Mouse (Mus musculus): ENCODE measurements around the gene Cish.

Cish gene

GRCm38 (mm10) chr9:107312811-107313584, 17.2 kb downstream of the Cish start:
- in situ Hi-C loops (cut with MboI, MseI), result no loop called here

DNA sequence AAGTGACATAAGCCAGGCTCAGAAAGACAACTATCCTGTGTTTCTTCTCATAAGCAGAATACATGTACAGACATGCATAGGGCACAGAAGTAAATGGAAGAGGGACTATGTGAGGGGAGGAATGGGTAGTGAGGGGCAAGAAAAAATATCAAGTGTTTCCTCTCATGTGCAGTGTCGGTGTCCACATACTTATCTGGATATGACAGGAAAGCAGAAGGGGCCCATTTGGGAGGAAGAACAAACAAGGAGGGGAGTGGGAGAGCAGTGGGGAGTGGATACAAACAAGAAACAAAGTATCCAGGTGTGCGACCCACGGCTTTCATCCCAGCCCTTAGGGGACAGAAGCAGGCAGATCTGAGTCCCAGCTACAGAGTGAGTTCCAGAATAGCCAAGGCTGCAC, 18.1 kb downstream of the Cish start:
- in situ Hi-C loops (cut with MboI, MseI), result no loop called here

- in situ Hi-C loops (cut with MboI, MseI), result no loop called here
These were observed 20.0 kb downstream of the Cish start for GRCm38 (mm10) chr9:107315791-107316190.

- in situ Hi-C loops (cut with MboI, MseI), result no loop called here
These were observed 26.7 kb downstream of the Cish start for GRCm38 (mm10) chr9:107322461-107323050.

GRCm38 (mm10) chr9:107323558-107323957, 27.7 kb downstream of the Cish start:
- in situ Hi-C loops (cut with MboI, MseI), result no loop called here

DNA sequence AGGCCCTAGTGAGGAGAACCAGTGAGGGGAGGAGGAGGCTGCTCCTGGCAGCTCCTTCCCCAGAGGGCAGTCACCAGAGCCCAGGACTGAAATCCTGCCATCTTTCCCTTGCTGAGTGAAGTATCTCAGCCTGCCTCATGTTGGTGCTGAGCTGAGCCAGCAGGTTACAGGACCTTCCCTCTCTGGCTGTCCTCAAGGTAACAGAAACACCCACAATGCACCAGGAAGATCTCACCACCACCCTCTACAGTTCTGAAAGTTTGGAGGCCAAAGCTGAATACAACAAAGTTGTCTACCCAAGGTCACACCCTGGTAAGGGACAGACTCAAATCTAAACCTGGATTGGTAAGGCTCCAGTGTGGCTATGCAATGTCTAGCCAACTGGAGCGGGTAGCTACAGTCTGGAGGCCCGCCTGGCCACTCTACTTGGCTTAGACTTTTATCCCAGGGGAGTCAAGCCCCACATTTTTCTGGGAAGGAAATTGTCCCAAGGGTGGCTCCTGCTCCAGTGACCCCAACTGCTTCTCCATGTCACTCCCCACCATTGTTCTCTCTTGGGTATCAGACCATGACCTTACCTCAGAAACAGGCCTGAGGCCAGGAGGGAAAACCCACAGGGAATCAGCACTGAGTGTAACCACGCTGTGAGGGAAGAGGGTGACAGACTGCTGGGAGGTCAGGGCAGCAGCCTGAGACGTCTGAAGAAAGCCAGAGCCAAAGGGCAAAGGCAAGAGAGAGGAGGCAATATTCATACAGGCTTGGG, 29.2 kb downstream of the Cish start:
- in situ Hi-C loops (cut with MboI, MseI), result no loop called here

DNA sequence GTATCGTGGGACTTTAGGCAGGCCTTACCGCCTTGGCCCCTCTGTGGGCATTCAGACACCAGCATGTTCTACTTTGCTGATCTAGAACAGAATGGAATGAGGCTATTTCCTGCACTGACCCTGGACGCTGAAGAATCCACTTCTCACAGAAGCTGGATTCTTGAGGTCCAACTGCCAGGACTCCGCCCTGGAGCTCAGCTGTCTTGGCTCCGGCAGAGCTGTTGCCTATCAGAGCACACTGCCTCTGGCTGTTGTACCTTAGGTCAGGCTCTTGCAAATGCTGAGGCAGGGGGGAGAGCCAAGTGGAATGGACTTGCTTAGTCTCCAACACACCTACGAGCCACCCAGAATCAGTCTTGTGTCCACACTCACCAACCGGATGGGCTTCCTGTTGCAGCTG, 30.1 kb downstream of the Cish start:
- in situ Hi-C loops (cut with MboI, MseI), result no loop called here

DNA sequence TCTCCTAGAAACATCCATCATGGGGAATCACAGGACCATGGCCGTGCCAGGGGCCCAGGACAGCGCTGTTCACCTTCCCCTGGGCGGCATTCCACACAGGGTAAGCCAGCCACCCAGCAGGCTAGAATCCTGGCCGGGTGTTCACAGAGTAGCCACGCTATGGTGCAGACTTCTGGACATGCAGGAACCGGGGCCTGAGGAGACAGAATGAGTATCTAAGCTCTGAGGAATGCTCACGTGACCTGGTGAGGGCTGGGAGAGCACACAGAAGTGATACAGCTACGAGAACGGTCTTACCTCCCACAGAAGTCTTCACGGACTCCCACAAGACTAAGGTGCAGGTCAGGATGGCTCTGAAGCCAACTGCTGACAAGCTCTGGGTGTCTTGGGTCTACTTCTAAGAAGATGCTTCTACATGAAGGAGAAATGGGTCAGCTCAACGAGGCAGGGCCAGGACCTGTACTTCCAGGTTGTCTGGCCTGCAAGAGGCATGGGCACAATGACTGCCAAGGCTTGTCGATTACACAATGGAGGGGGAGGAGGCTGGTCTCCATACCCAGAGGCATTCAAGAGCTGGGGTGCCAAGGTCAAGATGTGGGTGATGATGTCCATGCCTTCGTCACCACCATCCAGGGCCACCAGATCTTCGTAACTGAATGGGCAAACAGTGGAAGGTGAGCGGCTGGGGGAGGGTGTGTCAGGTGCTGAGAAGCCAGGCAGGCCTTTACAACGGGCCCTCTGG, 32.2 kb downstream of the Cish start:
- in situ Hi-C loops (cut with MboI, MseI), result no loop called here

DNA sequence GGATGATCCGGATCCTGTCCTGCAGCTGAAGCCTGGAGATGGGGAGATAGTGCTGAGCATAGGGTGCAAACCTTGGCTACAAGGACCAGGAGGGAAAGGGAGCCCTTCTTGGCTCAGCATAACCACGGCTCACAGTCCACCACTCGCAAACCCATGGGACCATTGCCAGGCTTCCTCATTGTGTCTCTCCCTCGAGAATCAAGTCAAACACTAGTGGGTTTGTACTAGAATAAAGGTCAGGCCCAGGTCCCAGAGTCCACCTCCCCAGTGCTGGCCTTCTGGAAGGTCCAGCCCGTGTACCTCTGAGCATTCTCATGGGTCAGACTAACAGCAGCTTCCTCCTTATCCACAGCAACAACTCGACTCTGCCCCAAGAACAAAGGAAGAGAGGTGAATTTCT, 35.0 kb downstream of the Cish start:
- in situ Hi-C loops (cut with MboI, MseI), result loop anchor here (5.0 kb wide), 1 partner anchor 33 kb away; the partner anchor contains the start of gene Cish (in 2 of the 2)

DNA sequence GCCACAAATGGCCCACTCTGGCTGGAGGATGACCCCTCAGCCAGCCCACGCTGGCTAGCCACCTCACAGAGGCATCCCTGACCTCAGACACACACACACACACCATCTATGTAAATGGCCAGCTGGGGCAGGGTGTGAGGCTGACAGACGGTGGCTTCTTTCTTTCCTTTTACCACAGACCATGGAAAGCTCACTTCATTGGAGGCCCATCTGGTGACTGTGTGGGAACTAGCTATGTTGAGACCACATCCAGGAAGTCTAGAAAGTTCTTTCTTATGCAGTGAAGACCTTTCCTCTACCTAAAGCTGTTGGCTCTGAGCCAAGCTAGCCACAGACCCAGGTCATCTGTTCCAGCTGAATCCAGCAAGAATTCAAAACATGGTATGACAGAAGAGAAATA, 37.9 kb downstream of the Cish start:
- in situ Hi-C loops (cut with MboI, MseI), result loop anchor here (5.0 kb wide), 1 partner anchor 36 kb away; the partner anchor contains the start of gene Cish (in 2 of the 2)

GRCm38 (mm10) chr9:107334356-107334755, 38.5 kb downstream of the Cish start:
- in situ Hi-C loops (cut with MboI, MseI), result loop anchor here (5.0 kb wide), 1 partner anchor 37 kb away; the partner anchor contains the start of gene Cish (in 2 of the 2)

GRCm38 (mm10) chr9:107335046-107335445, 39.2 kb downstream of the Cish start:
- in situ Hi-C loops (cut with MboI, MseI), result no loop called here

DNA sequence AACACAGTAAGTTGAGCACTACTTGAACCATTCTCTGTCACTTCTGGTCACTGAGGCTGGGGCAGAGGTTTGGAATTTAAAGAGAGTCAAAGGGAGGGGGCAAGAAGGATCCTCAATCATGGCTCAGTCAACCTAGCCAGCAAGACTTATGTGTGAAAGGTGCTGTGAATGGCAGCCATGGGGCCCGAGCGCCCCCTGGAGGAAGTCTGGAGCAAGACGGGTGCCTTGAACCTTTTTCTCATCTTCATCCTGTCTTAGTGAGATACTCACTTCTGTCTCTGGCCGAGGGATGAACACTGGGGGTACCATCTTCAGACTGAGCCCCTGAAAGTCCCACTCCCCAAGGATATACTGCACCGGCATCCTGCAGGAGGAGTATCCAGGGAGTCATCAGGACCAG, 40.1 kb downstream of the Cish start:
- in situ Hi-C loops (cut with MboI, MseI), result no loop called here

- in situ Hi-C loops (cut with MboI, MseI), result no loop called here
These were observed 40.6 kb downstream of the Cish start for GRCm38 (mm10) chr9:107336386-107336785.

GRCm38 (mm10) chr9:107338172-107338883, 42.5 kb downstream of the Cish start, which contains the start of gene Hemk1:
Gene Hemk1 (minus strand): TSS chr9:107338350.
- in situ Hi-C loops (cut with MboI, MseI), result no loop called here

DNA sequence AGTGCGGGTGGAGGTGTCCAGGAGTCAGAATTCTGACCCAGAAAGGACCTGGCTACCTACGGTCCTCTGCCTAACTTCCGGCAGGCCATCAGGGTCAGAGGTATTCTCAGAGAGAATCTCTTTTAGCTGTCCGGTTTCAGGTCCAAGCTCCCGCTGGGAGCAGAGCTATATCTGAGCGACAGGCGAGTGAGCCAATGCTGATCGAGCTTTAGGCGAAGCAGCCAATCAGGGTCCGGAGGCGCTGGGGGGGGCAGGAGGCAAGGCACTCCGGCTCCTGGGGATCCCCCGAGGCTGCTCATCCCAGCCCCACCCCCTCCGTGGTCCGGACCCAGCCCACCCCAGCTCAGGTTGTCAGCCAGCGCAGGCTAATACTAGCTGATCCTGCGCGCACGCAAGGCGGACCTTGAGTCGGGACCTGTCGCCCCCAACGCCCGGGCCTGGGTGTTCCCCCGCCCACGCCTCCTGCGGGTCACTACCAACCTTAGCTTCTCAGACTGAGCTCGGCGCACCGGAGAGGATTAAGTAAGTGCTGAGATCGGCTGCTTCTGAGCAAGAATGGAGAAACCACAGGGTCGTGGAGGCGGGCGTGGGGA, 44.5 kb downstream of the Cish start, which contains the start of gene 6430571L13Rik:
Gene 6430571L13Rik, plus strand, starts transcription at position 336 of the 593 bp plus-strand sequence.
- in situ Hi-C loops (cut with MboI, MseI), result loop anchor here in 1 of 2 experiments (5.0 kb wide), 2 partner anchors 93 to 448 kb away; partner anchors contain the start of gene Manf

DNA sequence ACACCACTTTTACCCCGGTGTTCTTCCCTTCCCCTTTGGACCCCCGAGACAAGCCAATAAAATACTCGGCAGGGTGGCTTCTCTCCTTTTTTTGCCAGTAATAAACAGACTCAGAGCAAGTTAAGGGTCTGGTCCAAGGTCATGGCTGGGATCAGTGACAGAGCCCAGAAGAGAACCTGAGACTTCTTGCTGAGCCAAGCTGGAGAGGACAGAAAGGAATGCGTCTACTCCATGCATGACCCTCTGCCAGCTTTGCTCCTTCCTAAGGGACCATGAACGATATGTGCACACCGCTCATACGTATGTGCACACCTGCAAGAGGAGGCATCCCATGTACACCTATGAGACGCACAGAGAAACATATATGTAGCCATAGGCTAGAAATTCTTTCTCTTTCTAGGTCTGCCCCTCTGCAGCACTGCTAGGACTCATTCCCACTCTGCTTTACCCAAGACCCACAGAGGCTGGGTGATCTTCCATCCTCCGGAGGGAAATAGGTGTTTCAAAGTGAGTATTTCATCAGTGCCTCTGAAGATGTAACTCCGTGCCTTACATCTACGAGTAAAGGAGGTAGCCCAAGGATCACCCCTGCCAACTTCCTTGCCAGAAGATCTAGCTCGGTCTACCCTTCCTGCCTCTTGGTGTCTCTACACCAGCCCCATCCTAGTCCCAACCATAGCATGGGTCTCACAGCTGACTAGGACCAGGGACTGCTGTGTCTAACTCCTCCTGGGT, 45.3 kb downstream of the Cish start:
- in situ Hi-C loops (cut with MboI, MseI), result loop anchor here in 1 of 2 experiments (5.0 kb wide), 2 partner anchors 94 to 449 kb away; partner anchors contain the start of gene Manf

GRCm38 (mm10) chr9:107342201-107342709, 46.4 kb downstream of the Cish start:
- in situ Hi-C loops (cut with MboI, MseI), result loop anchor here in 1 of 2 experiments (5.0 kb wide), 2 partner anchors 95 to 450 kb away; partner anchors contain the start of gene Manf

Measured in T-helper 17 cell (primary cell).